Mouse (Mus musculus) ZHBTc4 (cell line): Measurements from ENCODE around the gene Bhlha15.
A peak's percentile ranks its signal among the peaks of the same experiment; 100 is the strongest.

Experiments
- DNase-seq: peaks from one replicate; pipeline ENCODE4 v3.0.0-alpha.2; 2011; ENCODE audit warnings: low read depth, low spot score

The Bhlha15 gene

DNA sequence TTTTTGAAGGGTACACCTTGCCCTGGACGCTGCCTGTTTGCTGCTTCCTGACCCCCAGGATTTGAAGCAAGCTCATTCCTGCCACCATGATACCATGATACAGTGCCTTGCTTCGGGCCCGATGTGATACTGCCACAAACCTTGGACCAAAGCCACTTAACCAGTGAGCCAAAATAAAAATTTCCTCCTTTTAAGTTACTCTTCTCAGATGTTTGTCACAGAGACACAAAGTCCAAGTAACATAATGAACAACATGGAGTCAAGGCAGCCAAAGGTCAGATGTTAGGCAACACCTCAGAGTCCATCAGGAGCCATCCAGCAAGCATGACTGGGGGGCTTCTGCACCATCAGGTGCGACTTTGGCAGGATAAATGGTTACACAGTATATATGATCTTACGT is 42.4 kb downstream of the Bhlha15 start:
- no peak for DNase-seq

GRCm38 (mm10) chr5:144234222-144234621 is 44.1 kb downstream of the Bhlha15 start:
- DNase-seq = peak; percentile 42

GRCm38 (mm10) chr5:144234714-144235113 is 44.6 kb downstream of the Bhlha15 start:
- DNase-seq = no peak

GRCm38 (mm10) chr5:144238969-144239368 is 48.9 kb downstream of the Bhlha15 start:
- no peak for DNase-seq
